Mouse (Mus musculus): Measurements from ENCODE around the gene Ppp1r32. TPM values are rescaled to one million over a fixed set of nuclear protein-coding genes. Genes with fewer than 3 reads are reported as not detected.

Ppp1r32 gene
- polyA plus RNA-seq (2015; fragmentation: Illumina TruSeq; extraction: RNeasy Lipid Tissue Mini Kit (QIAGEN cat#74804); ENCODE audit: insufficient read depth, low replicate concordance), result 0.58 TPM

GRCm38 (mm10) chr19:10482703-10483102, at the start of gene Ppp1r32:
Gene Ppp1r32, minus strand, starts transcription at chr19:10482928.

GRCm38 (mm10) chr19:10525910-10526309, 43.2 kb upstream of the Ppp1r32 start, which contains the start of gene Sdhaf2:
Gene Sdhaf2, minus strand, starts transcription at chr19:10526142.

GRCm38 (mm10) chr19:10525106-10525901, 42.6 kb upstream of the Ppp1r32 start, which contains the start of gene Cpsf7:
Gene Cpsf7, plus strand, starts transcription at chr19:10525266.

GRCm38 (mm10) chr19:10456752-10457483, 25.8 kb downstream of the Ppp1r32 start, which contains the start of gene Lrrc10b:
Gene Lrrc10b, minus strand, starts transcription at chr19:10457473.

Other genes starting within 250 kb of the Ppp1r32 start
- 0.57 TPM for gene Myrf, start 242.2 kb downstream of the Ppp1r32 start, polyA plus RNA-seq (2015; fragmentation: Illumina TruSeq; extraction: RNeasy Lipid Tissue Mini Kit (QIAGEN cat#74804); ENCODE audit: insufficient read depth, low replicate concordance)
- gene Dagla, start 178.1 kb downstream of the Ppp1r32 start, polyA plus RNA-seq (2015; fragmentation: Illumina TruSeq; extraction: RNeasy Lipid Tissue Mini Kit (QIAGEN cat#74804); ENCODE audit: insufficient read depth, low replicate concordance), result 0.41 TPM
- gene Syt7, start 93.8 kb downstream of the Ppp1r32 start, polyA plus RNA-seq (2015; fragmentation: Illumina TruSeq; extraction: RNeasy Lipid Tissue Mini Kit (QIAGEN cat#74804); ENCODE audit: insufficient read depth, low replicate concordance), result 0.21 TPM
- gene Lrrc10b, start 25.5 kb downstream of the Ppp1r32 start, polyA plus RNA-seq (2015; fragmentation: Illumina TruSeq; extraction: RNeasy Lipid Tissue Mini Kit (QIAGEN cat#74804); ENCODE audit: insufficient read depth, low replicate concordance), result not detected
- 176 TPM for gene Cpsf7, start 42.3 kb upstream of the Ppp1r32 start, polyA plus RNA-seq (2015; fragmentation: Illumina TruSeq; extraction: RNeasy Lipid Tissue Mini Kit (QIAGEN cat#74804); ENCODE audit: insufficient read depth, low replicate concordance)
- gene Sdhaf2, start 43.2 kb upstream of the Ppp1r32 start, polyA plus RNA-seq (2015; fragmentation: Illumina TruSeq; extraction: RNeasy Lipid Tissue Mini Kit (QIAGEN cat#74804); ENCODE audit: insufficient read depth, low replicate concordance), result 102 TPM
- 11.1 TPM for gene Tmem216, start 73.3 kb upstream of the Ppp1r32 start, polyA plus RNA-seq (2015; fragmentation: Illumina TruSeq; extraction: RNeasy Lipid Tissue Mini Kit (QIAGEN cat#74804); ENCODE audit: insufficient read depth, low replicate concordance)
- gene Cyb561a3, start 94.2 kb upstream of the Ppp1r32 start, polyA plus RNA-seq (2015; fragmentation: Illumina TruSeq; extraction: RNeasy Lipid Tissue Mini Kit (QIAGEN cat#74804); ENCODE audit: insufficient read depth, low replicate concordance), result 181 TPM
- gene Tmem138, start 94.4 kb upstream of the Ppp1r32 start, polyA plus RNA-seq (2015; fragmentation: Illumina TruSeq; extraction: RNeasy Lipid Tissue Mini Kit (QIAGEN cat#74804); ENCODE audit: insufficient read depth, low replicate concordance), result 17.3 TPM
- 165 TPM for gene Ddb1, start 122.4 kb upstream of the Ppp1r32 start, polyA plus RNA-seq (2015; fragmentation: Illumina TruSeq; extraction: RNeasy Lipid Tissue Mini Kit (QIAGEN cat#74804); ENCODE audit: insufficient read depth, low replicate concordance)
- 3.9 TPM for gene Tkfc, start 122.7 kb upstream of the Ppp1r32 start, polyA plus RNA-seq (2015; fragmentation: Illumina TruSeq; extraction: RNeasy Lipid Tissue Mini Kit (QIAGEN cat#74804); ENCODE audit: insufficient read depth, low replicate concordance)
- 0.08 TPM for gene Vwce, start 151.3 kb upstream of the Ppp1r32 start, polyA plus RNA-seq (2015; fragmentation: Illumina TruSeq; extraction: RNeasy Lipid Tissue Mini Kit (QIAGEN cat#74804); ENCODE audit: insufficient read depth, low replicate concordance)
- not detected for gene Pga5, start 195.1 kb upstream of the Ppp1r32 start, polyA plus RNA-seq (2015; fragmentation: Illumina TruSeq; extraction: RNeasy Lipid Tissue Mini Kit (QIAGEN cat#74804); ENCODE audit: insufficient read depth, low replicate concordance)
- gene Vps37c, start 205.8 kb upstream of the Ppp1r32 start, polyA plus RNA-seq (2015; fragmentation: Illumina TruSeq; extraction: RNeasy Lipid Tissue Mini Kit (QIAGEN cat#74804); ENCODE audit: insufficient read depth, low replicate concordance), result 11.2 TPM